Mouse (Mus musculus): ENCODE results near the gene Mmachc.
"Not testable (repeated sequence)": the region's sequence is repeated elsewhere in the genome, so short reads cannot be mapped to it uniquely, and the experiment has no call there.

The Mmachc gene

GRCm38 (mm10) chr4:116689309-116689876, 18.8 kb downstream of the Mmachc start:
- in situ Hi-C loops (cut with MseI, MboI) = no loop called here

GRCm38 (mm10) chr4:116687041-116687440, 21.2 kb downstream of the Mmachc start:
- in situ Hi-C loops (cut with MseI, MboI) = no loop called here

DNA sequence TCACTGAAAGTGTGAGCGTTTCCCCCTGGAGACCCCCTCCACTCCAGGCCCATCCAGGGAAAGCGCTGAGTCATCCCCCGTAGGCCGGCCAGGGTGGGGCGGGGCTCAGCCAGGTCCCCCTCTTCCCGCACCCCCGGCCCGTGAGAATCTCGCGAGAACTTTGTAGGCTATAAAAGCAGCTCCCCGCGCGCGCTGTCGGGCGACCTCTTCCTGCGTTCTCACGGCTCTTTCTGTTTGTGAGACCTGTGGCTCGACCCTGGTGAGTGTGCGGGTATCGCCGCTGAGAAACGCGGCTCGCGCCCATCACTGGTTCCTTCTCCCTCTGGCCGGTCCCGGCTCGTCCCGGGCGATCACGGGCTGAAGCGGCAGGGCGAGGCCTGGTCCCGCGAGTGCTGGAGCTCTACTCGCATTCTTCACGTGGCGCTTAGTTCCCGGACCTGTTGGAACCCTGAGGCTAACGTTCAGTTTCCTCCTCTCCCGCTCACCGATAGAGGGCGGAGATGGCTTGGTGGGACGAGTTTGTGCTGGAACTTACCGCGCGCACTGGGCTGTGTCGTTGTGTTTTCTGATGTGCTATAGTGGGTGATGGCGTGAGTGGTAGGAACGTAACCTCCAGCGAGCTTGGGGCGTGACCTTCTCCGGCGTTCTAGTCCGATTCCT, 22.7 kb downstream of the Mmachc start, which contains the start of gene Prdx1:
Gene Prdx1, plus strand, starts transcription at position 143 of the 660 bp plus-strand sequence.
- in situ Hi-C loops (cut with MseI, MboI) = no loop called here

DNA sequence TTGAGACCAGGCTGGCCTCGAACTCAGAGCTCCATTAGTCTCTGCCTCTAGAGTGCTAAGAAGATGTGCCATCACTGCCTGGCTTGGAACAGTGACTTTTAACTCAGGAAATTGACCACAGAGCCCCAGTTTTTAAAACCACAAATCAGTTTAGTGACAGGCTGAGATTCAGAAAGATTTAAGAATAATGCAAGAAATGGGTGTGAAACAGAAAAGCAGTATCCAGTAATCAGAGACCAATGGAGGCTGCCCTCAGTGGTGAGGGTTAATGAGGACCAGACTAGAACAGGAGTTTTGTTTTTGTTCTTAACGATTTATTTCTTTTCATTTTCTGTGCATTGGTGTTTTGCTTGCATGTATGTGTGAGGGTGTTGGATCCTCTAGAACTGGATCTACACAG, 23.5 kb downstream of the Mmachc start:
- in situ Hi-C loops (cut with MseI, MboI) = no loop called here

GRCm38 (mm10) chr4:116683957-116684356, 24.2 kb downstream of the Mmachc start:
- in situ Hi-C loops (cut with MseI, MboI) = no loop called here

DNA sequence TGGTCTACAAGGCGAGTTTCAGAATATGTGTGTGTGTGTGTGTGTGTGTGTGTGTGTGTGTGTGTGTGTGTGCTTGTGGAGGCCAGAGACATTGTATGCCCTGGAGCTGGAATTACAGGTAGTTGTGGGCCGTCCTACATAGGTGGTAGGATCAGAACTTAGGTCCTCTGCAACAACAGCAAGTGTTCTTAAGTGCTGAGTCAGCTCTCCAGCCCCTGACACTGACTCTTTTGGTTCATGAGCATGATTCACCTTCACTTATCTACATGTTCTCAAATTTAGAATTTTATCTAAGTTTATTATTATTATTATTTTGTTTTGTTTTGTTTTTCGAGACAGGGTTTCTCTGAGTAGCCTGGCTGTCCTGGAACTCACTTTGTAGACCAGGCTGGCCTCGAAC, 27.7 kb downstream of the Mmachc start:
- in situ Hi-C loops (cut with MseI, MboI) = not testable (repeated sequence)

GRCm38 (mm10) chr4:116679141-116679540, 29.1 kb downstream of the Mmachc start:
- in situ Hi-C loops (cut with MseI, MboI) = no loop called here

- in situ Hi-C loops (cut with MseI, MboI) = no loop called here
These were observed 30.4 kb downstream of the Mmachc start for GRCm38 (mm10) chr4:116677808-116678207.

GRCm38 (mm10) chr4:116676027-116676426, 32.2 kb downstream of the Mmachc start:
- in situ Hi-C loops (cut with MseI, MboI) = no loop called here

GRCm38 (mm10) chr4:116674761-116675160, 33.4 kb downstream of the Mmachc start:
- in situ Hi-C loops (cut with MseI, MboI) = not testable (repeated sequence)

DNA sequence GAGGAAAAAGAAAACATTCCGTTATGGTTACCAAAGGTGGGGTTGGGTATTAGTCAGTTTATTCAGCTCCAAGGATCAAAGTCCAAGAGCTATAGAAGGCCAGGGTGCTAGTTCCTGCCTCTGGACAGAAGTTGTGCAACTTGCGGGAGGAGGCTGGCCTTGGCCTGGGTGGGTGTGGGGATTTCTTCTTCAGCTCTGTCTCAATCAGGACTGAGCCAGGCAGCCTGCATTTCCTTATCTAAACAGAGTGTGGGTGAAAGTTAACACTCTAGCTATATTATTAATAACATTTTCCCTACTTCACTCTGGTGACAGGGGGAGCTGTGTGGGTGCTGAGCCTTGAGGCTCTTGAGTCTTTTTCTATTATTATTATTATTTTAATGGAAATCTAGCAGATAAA, 35.4 kb downstream of the Mmachc start:
- in situ Hi-C loops (cut with MseI, MboI) = no loop called here

DNA sequence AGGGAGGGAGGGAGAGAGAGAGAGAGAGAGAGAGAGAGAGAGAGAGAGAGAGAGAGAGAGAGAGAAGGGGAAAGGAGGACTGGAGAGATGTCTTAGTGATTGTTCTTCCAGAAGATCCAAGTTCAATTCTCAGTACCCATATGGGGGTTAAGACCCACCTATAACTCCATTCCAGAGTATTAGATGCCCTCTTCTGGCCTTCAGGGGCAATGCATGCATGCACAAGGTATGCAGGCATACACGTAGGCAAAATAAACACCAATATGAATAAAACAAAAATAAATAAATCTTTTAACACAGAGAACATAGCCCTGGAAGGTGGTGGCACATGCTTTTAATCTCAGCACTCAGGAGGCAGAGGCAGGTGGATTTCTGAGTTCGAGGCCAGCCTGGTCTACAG, 38.9 kb downstream of the Mmachc start:
- in situ Hi-C loops (cut with MseI, MboI) = no loop called here

- in situ Hi-C loops (cut with MseI, MboI) = no loop called here
These were observed 40.1 kb downstream of the Mmachc start for GRCm38 (mm10) chr4:116668145-116668544.

GRCm38 (mm10) chr4:116666625-116667024, 41.6 kb downstream of the Mmachc start:
- in situ Hi-C loops (cut with MseI, MboI) = no loop called here

- in situ Hi-C loops (cut with MseI, MboI) = no loop called here
These were observed 46.2 kb downstream of the Mmachc start for GRCm38 (mm10) chr4:116661998-116662397.

- in situ Hi-C loops (cut with MseI, MboI) = no loop called here
These were observed 47.4 kb downstream of the Mmachc start for GRCm38 (mm10) chr4:116660829-116661228.

DNA sequence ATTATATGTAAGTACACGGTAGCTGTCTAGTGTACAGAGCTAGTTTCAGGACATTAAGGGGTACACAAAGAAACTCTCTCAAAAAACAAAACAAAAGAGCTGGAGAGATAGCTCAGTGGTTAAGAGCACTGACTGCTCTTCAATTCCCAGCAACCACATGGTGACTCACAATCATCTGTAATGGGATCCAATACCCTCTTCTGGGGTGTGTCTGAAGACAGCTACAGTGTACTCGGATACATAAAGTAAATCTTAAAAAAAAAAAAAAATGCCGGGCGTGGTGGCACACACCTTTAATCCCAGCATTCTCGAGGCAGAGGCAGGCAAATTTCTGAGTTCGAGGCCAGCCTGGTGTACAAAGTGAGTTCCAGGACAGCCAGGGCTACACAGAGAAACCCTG, 48.3 kb downstream of the Mmachc start:
- in situ Hi-C loops (cut with MseI, MboI) = not testable (repeated sequence)

- in situ Hi-C loops (cut with MseI, MboI) = no loop called here
These were observed 48.7 kb downstream of the Mmachc start for GRCm38 (mm10) chr4:116659474-116659873.

DNA sequence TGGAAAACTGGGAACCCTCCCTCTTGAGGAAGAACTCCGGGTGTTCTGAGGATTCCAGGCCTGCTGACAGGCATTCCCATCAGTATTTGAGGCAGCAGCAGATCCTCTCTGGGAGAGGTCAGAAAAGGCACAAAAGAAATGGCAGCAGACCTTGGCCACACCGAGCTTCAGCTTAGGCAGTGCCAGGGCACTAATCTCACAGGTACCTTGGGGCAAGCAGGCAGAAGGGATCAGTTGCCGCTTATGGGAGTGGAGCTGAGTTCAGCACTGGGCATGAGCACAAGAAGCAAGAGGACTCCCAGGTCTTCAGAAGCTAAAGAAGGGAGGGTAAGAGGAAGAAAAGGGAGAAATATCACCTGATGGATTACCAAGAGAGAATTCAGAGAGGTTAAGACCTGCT, 50.2 kb downstream of the Mmachc start:
- in situ Hi-C loops (cut with MseI, MboI) = no loop called here

- in situ Hi-C loops (cut with MseI, MboI) = no loop called here
These were observed 52.5 kb downstream of the Mmachc start for GRCm38 (mm10) chr4:116655658-116656057.

DNA sequence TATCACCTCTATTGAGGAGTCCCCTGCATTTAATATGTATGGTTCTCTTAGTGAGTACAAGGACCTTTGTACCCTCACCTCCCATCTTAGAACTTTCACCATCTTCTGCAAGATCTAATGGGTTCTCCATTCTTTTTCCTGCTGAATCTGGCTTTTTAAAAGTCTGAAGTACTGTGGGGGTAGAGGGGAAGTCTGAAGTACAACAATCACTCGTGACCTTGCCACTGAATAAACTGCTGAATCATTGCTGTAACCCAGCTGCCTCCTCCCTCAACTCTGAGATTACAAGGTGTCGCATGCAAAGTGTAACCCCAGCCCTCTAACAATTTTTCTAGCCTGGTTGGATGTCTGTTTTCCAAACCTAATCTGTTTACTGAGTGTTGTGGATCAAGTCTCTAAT, 53.1 kb downstream of the Mmachc start:
- in situ Hi-C loops (cut with MseI, MboI) = no loop called here

GRCm38 (mm10) chr4:116653228-116653627, 55.0 kb downstream of the Mmachc start:
- in situ Hi-C loops (cut with MseI, MboI) = no loop called here
